Mouse (Mus musculus) heart, embryonic 14.5 days (tissue): ENCODE data around the gene Relt. TPM values are rescaled to one million over a fixed set of nuclear protein-coding genes. Genes with fewer than 3 reads are reported as not detected.
A peak's percentile ranks its signal among the peaks of the same experiment; 100 is the strongest.

Source experiments
- ATAC-seq: fragments of 200-750 bp; cut with Nextera tagmentation; 2 replicates; pipeline ENCODE4 v1.8.0; 2017; ENCODE audit warnings: low read depth, moderate TSS enrichment; ENCODE audit not compliant: insufficient number of reproducible peaks, insufficient read depth, low FRiP score
- H3K27ac ChIP-seq, 2 experiments: fragments of 200-500 bp in 1 of 2; fragments of 300-500 bp in 1 of 2; sonication (generic) in 1 of 2; replicated peaks in 1 of 2; 2 replicates each; pipeline ENCODE4 v1.5.1; 2012 to 2014; ENCODE audit warnings: low read depth in 2 of 2, low read length in 2 of 2, control low read depth in 1 of 2, mild to moderate bottlenecking in 1 of 2, mixed read lengths in 1 of 2; ENCODE audit not compliant: control insufficient read depth in 1 of 2, insufficient read depth in 1 of 2
- H3K27me3 ChIP-seq: fragments of 300-500 bp; sonication (generic); 2 replicates; pipeline ENCODE4 v1.6.1; 2014; ENCODE audit warnings: mild to moderate bottlenecking, low read length, control low read depth; ENCODE audit not compliant: control insufficient read depth, insufficient read depth
- H3K36me3 ChIP-seq: fragments of 300-500 bp; sonication (generic); 2 replicates; pipeline ENCODE4 v1.6.1; 2014; ENCODE audit warnings: mild to moderate bottlenecking, control low read depth, low read length, mixed read lengths; ENCODE audit not compliant: control insufficient read depth, insufficient read depth
- H3K4me1 ChIP-seq, 2 experiments: fragments of 200-500 bp in 1 of 2; fragments of 300-500 bp in 1 of 2; sonication (generic) in 1 of 2; 2 replicates each; pipeline ENCODE4 v1.6.1; 2012 to 2014; ENCODE audit warnings: low read length in 2 of 2, control low read depth in 1 of 2, mixed read lengths in 1 of 2; ENCODE audit not compliant: control insufficient read depth in 2 of 2, insufficient read depth in 2 of 2
- H3K4me2 ChIP-seq: fragments of 300-500 bp; sonication (generic); 2 replicates; pipeline ENCODE4 v1.6.1; 2014; ENCODE audit warnings: mild to moderate bottlenecking, low read length
- H3K4me3 ChIP-seq, 2 experiments: fragments of 200-500 bp in 1 of 2; fragments of 300-500 bp in 1 of 2; sonication (generic) in 1 of 2; 2 replicates each; pipeline ENCODE4 v1.5.1; 2012 to 2014; ENCODE audit warnings: low read length in 2 of 2, mild to moderate bottlenecking in 2 of 2, control low read depth in 1 of 2, low read depth in 1 of 2, moderate library complexity in 1 of 2; ENCODE audit not compliant: control insufficient read depth in 1 of 2, insufficient read depth in 1 of 2
- H3K9ac ChIP-seq: fragments of 300-500 bp; sonication (generic); 2 replicates; pipeline ENCODE4 v1.6.1; 2014; ENCODE audit warnings: mild to moderate bottlenecking, low read length
- H3K9me3 ChIP-seq: fragments of 300-500 bp; sonication (generic); 2 replicates; pipeline ENCODE4 v1.6.1; 2016; ENCODE audit warnings: low read length, control low read depth; ENCODE audit not compliant: control insufficient read depth
- WGBS: fragments of 180-500 bp; shearing (Covaris S2); extraction: QIAGEN DNeasy Blood & Tissue Kit; methylation state at CpG from one replicate; pipeline ENCODE4 v1.1.7; 2014; 5-methylcytosine and 5-hydroxymethylcytosine counted together
- polyA plus RNA-seq: library from polyadenylated mRNA; unstranded; fragments of >200 nt; fragmentation: Nextera tagmentation; extraction: Ambion mirVana; gene quantifications from 2 replicates; pipeline ENCODE4 v1.2.1, GENCODE M21; 2014

Relt gene
- polyA plus RNA-seq, 1 experiment from 2014 or later = 1.2 TPM

- Histone ChIP-seq H3K9me3 (no peaks in the 10 kb centered on the region), H3K27me3 (no peaks in the 10 kb centered on the region), H3K4me1 (peaks cover 15 to 26% of the 10 kb centered on the region in 2 experiments; a peak in 3 of 4 replicates), H3K9ac (no peak overlapping the region), H3K27ac (no peak overlapping the region), H3K4me3 (no peak overlapping the region), H3K36me3 (peaks cover 60% of the 10 kb centered on the region), H3K4me2 (no peak overlapping the region)
- no peak for ATAC-seq
- 92% methylated on average over 13 of the region's 13 CpGs for WGBS
Measured at GRCm38 (mm10) chr7:100873197-100873596, 10.0 kb upstream of the Relt start.

DNA sequence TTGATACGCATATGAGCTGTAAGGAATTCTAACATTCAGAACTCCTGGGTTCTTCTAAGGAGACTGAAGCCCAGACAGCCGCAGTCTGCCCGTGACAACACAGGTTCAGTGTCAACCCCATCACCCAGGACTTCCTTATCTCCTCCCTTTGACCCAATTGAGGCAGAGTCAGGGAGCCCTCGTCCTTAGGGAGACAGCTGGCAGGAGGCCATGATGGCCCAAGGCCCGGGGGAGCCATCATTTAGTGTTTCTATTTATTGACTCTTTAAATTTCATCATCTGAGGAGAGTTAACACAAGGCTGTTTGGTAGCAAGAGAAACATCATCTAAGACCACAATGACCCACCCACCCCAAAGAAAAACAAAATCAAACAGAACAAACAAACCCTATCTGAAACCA, 8.6 kb upstream of the Relt start:
- no peak for ATAC-seq
- WGBS = 47% methylated on average over 5 of the region's 5 CpGs

GRCm38 (mm10) chr7:100871355-100871754, 8.1 kb upstream of the Relt start:
- Histone ChIP-seq H3K4me2 (no peak overlapping the region), H3K9ac (no peak overlapping the region), H3K36me3 (peaks cover 42% of the 10 kb centered on the region), H3K27me3 (no peaks in the 10 kb centered on the region), H3K27ac (no peak overlapping the region), H3K9me3 (no peaks in the 10 kb centered on the region), H3K4me3 (no peak overlapping the region), H3K4me1 (peaks cover 15 to 28% of the 10 kb centered on the region in 2 experiments; a peak in 3 of 4 replicates)
- 92% methylated on average over 4 of the region's 4 CpGs for WGBS
- no peak for ATAC-seq

More for the DNA sequence above, 8.6 kb upstream of the Relt start:
- H3K27me3 ChIP-seq = no peaks in the 10 kb centered on the region
- no peaks in the 10 kb centered on the region for H3K9me3 ChIP-seq
- no peak overlapping the region for H3K27ac ChIP-seq
- no peak overlapping the region for H3K9ac ChIP-seq
- no peak overlapping the region for H3K4me2 ChIP-seq
- H3K36me3 ChIP-seq = peaks cover 47% of the 10 kb centered on the region
- peaks cover 15 to 28% of the 10 kb centered on the region in 2 experiments; a peak in 3 of 4 replicates for H3K4me1 ChIP-seq
- H3K4me3 ChIP-seq = no peak overlapping the region

DNA sequence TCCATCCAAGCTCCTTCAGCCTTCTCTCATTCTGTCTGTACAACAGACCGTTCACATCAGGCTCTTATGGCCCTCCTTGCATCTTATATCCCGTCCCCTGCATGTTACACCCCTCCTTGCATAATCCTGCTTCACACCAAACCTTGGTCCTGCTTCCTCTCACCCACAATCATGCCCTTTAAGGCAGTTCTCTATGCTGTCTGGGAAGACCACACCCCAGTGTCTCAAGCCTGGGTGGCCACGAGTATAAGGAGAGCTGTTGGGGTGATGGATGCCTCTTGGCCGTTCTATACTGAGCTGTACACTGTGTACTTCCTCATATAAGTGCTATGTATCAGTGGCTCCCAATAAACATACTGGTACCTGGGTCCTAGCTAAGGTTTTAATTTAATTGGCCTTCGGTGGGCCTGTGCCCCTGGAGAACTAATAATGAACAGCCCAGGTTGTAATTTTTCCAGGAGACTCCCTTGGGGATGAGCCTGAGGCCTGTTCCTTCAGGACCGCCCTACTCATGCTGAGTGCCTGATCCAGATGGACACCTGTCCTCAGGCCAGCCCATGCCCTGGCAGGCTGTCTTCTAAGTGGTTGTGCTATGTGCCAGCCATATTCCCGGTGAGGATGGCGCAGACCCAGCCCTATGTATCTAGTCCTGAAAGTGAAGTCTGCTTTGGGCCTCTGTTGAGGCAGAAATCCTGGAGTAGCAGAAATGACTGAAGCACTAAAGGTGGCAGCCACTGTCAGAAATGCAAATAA, 6.8 kb upstream of the Relt start:
- no peak overlapping the region for H3K4me3 ChIP-seq
- no peaks in the 10 kb centered on the region for H3K27me3 ChIP-seq
- H3K9ac ChIP-seq = no peak overlapping the region
- peaks cover 15 to 28% of the 10 kb centered on the region in 2 experiments; a peak in 3 of 4 replicates for H3K4me1 ChIP-seq
- 92% methylated on average over 8 of the region's 8 CpGs for WGBS
- no peak overlapping the region for H3K27ac ChIP-seq
- ATAC-seq = no peak
- peaks cover 36% of the 10 kb centered on the region for H3K36me3 ChIP-seq
- H3K9me3 ChIP-seq = no peaks in the 10 kb centered on the region
- no peak overlapping the region for H3K4me2 ChIP-seq

- Histone ChIP-seq H3K27ac (peak overlapping the region in 1 of 2 experiments; percentile 19; a peak in 2 of 4 replicates), H3K9me3 (no peaks in the 10 kb centered on the region)
Measured at GRCm38 (mm10) chr7:100868551-100868950, 5.3 kb upstream of the Relt start.

GRCm38 (mm10) chr7:100867561-100867960, 4.3 kb upstream of the Relt start:
- WGBS = 57% methylated on average over 2 of the region's 2 CpGs
- no peak for ATAC-seq
- Histone ChIP-seq H3K9ac (no peak overlapping the region), H3K27ac (no peak overlapping the region), H3K9me3 (no peaks in the 10 kb centered on the region), H3K4me3 (no peak overlapping the region), H3K27me3 (no peaks in the 10 kb centered on the region), H3K4me2 (no peak overlapping the region), H3K36me3 (peaks cover 12% of the 10 kb centered on the region), H3K4me1 (peaks cover 15 to 29% of the 10 kb centered on the region in 2 experiments; a peak in 3 of 4 replicates)

More at GRCm38 (mm10) chr7:100868551-100868950, 5.3 kb upstream of the Relt start:
- H3K4me1 ChIP-seq = peaks cover 15 to 28% of the 10 kb centered on the region in 2 experiments; a peak in 3 of 4 replicates
- H3K27me3 ChIP-seq = no peaks in the 10 kb centered on the region
- no peak for ATAC-seq
- H3K36me3 ChIP-seq = peaks cover 21% of the 10 kb centered on the region
- H3K4me2 ChIP-seq = no peak overlapping the region
- WGBS = 51% methylated on average over 4 of the region's 4 CpGs
- peak overlapping the region; percentile 10; the same call in 1 of the 2 replicates for H3K9ac ChIP-seq
- no peak overlapping the region for H3K4me3 ChIP-seq

- Histone ChIP-seq H3K4me2 (no peak overlapping the region), H3K27me3 (no peaks in the 10 kb centered on the region), H3K4me3 (no peak overlapping the region), H3K9me3 (no peaks in the 10 kb centered on the region), H3K9ac (no peak overlapping the region), H3K4me1 (peaks cover 19 to 29% of the 10 kb centered on the region in 2 experiments), H3K27ac (no peak overlapping the region), H3K36me3 (peaks cover 3% of the 10 kb centered on the region; the same call in 1 of the 2 replicates)
- ATAC-seq = no peak
- WGBS = 5% methylated on average over 3 of the region's 3 CpGs
Measured at GRCm38 (mm10) chr7:100866675-100867074, 3.4 kb upstream of the Relt start.
